11 mouse cellular contexts compared by ENCODE assay signal in the genomic region with DNA sequence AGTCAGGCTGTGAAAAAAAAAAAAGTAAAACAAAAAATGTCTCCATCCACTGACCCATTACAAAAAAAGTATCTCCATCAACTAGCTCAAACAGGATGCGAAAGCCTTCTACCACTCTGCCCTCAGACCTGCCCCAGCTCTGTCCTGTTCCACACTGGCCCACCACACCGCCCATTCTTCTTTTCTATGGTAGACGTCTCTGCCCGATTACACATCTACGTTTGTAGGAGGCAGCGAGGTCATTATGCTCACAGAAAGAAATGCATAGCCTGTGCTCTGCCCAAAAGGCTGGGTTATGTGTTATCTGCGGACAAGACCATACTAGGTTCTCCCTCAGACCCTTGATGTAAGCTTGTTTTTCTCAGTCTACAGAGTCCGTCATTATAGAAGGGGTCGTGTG. TPM values are rescaled to one million over a fixed set of nuclear protein-coding genes. Genes with fewer than 3 reads are reported as not detected.
A peak's percentile ranks its signal among the peaks of the same experiment; 100 is the strongest.
DNase-seq lines count a peak whose midpoint lies in the region; ATAC-seq lines count a peak whose summit lies in the region.
"Had no signal": no experiment of that assay in that cellular context is flagged by ENCODE, and none has a peak within 500 bp of the region (broad histone marks: within the 10 kb centered on the region; RNA-seq: fewer than 3 reads in every experiment).

No protein-coding gene starts in this region.

- H3K4me2 ChIP-seq in hindbrain, embryonic 12.5 days (replicated peaks): no peak overlapping the region
- H3K4me2 ChIP-seq in hindbrain, embryonic 11.5 days (replicated peaks; ENCODE audit: low read depth, low read length): no peak overlapping the region
- no peak overlapping the region for H3K4me2 ChIP-seq in neural tube, embryonic 13.5 days
- H3K4me2 ChIP-seq in midbrain, embryonic 13.5 days (replicated peaks): no peak overlapping the region

- H3K36me3 ChIP-seq in hindbrain, embryonic 12.5 days: no peaks in the 10 kb centered on the region
- no peaks in the 10 kb centered on the region for H3K36me3 ChIP-seq in hindbrain, embryonic 11.5 days (ENCODE audit: control insufficient read depth, insufficient read depth, low read length)
- no peaks in the 10 kb centered on the region for H3K36me3 ChIP-seq in neural tube, embryonic 13.5 days
- no peaks in the 10 kb centered on the region for H3K36me3 ChIP-seq in midbrain, embryonic 13.5 days
- H3K36me3 ChIP-seq: G1E had no signal

- no peak for ATAC-seq in hindbrain, embryonic 12.5 days (ENCODE audit: low FRiP score)
- ATAC-seq in hindbrain, embryonic 11.5 days (ENCODE audit: low FRiP score): no peak
- ATAC-seq in neural tube, embryonic 13.5 days (ENCODE audit: low read depth): no peak
- no peak for ATAC-seq in midbrain, embryonic 13.5 days
- ATAC-seq: liver, postnatal 0 days had no signal

- peaks cover 37% of the 10 kb centered on the region for H3K4me1 ChIP-seq in hindbrain, embryonic 12.5 days
- H3K4me1 ChIP-seq in hindbrain, embryonic 11.5 days (replicated peaks; ENCODE audit: control insufficient read depth, insufficient read depth, low read length): no peaks in the 10 kb centered on the region; the same call in 1 of the 2 replicates
- peaks cover 45% of the 10 kb centered on the region for H3K4me1 ChIP-seq in neural tube, embryonic 13.5 days (replicated peaks)
- H3K4me1 ChIP-seq in midbrain, embryonic 13.5 days (replicated peaks): peaks cover 43% of the 10 kb centered on the region

- H3K27me3 ChIP-seq in hindbrain, embryonic 12.5 days: no peaks in the 10 kb centered on the region
- H3K27me3 ChIP-seq in hindbrain, embryonic 11.5 days (ENCODE audit: control insufficient read depth, insufficient read depth, low read length): no peaks in the 10 kb centered on the region
- no peaks in the 10 kb centered on the region for H3K27me3 ChIP-seq in neural tube, embryonic 13.5 days
- no peaks in the 10 kb centered on the region for H3K27me3 ChIP-seq in midbrain, embryonic 13.5 days

- H3K9ac ChIP-seq in hindbrain, embryonic 12.5 days: no peak overlapping the region
- no peak overlapping the region for H3K9ac ChIP-seq in hindbrain, embryonic 11.5 days (ENCODE audit: low read depth, low read length)
- no peak overlapping the region for H3K9ac ChIP-seq in neural tube, embryonic 13.5 days
- H3K9ac ChIP-seq in midbrain, embryonic 13.5 days (replicated peaks): no peak overlapping the region
- H3K9ac ChIP-seq: liver, postnatal 0 days had no signal

- WGBS in hindbrain, embryonic 12.5 days: 72% methylated on average over 9 of the region's 9 CpGs
- WGBS in hindbrain, embryonic 11.5 days: 76% methylated on average over 9 of the region's 9 CpGs
- WGBS in neural tube, embryonic 13.5 days: 75% methylated on average over 9 of the region's 9 CpGs
- WGBS in midbrain, embryonic 13.5 days: 74% methylated on average over 9 of the region's 9 CpGs

- no peak for DNase-seq in hindbrain, embryonic 11.5 days (ENCODE audit: low spot score)
- DNase-seq in neural tube, embryonic 10.5 days (ENCODE audit: extremely low spot score, low spot score): no peak
- no peak for DNase-seq in embryo, embryonic 9.5 days (ENCODE audit: extremely low spot score)
- DNase-seq in Muller cell, postnatal 12 days (ENCODE audit: inconsistent ontology term): no peak
- DNase-seq: adrenal gland, postnatal 25 days; liver, postnatal 0 days had no signal

- H3K27ac ChIP-seq in hindbrain, embryonic 12.5 days: peak overlapping the region; percentile 26; the same call in 1 of the 2 replicates
- no peak overlapping the region for H3K27ac ChIP-seq in hindbrain, embryonic 11.5 days (ENCODE audit: low read depth, low read length)
- H3K27ac ChIP-seq in neural tube, embryonic 13.5 days (replicated peaks): peak overlapping the region; percentile 79
- H3K27ac ChIP-seq in midbrain, embryonic 13.5 days: peak overlapping the region; percentile 88

- H3K9me3 ChIP-seq in hindbrain, embryonic 12.5 days (replicated peaks): 0 out of 2 replicates have a peak, but pooled peaks cover 9% of the 10 kb centered on the region
- no peaks in the 10 kb centered on the region for H3K9me3 ChIP-seq in hindbrain, embryonic 11.5 days (ENCODE audit: control insufficient read depth, low read length)
- H3K9me3 ChIP-seq in neural tube, embryonic 13.5 days: 0 out of 2 replicates have a peak, but pooled peaks cover 8% of the 10 kb centered on the region
- peaks cover 10% of the 10 kb centered on the region; the same call in 1 of the 2 replicates for H3K9me3 ChIP-seq in midbrain, embryonic 13.5 days

- H3K4me3 ChIP-seq in hindbrain, embryonic 12.5 days: no peak overlapping the region
- no peak overlapping the region for H3K4me3 ChIP-seq in hindbrain, embryonic 11.5 days (ENCODE audit: low read depth, low read length)
- H3K4me3 ChIP-seq in neural tube, embryonic 13.5 days: no peak overlapping the region
- H3K4me3 ChIP-seq in midbrain, embryonic 13.5 days (replicated peaks): no peak overlapping the region

RNA-seq across cellular contexts. Expression of gene Ces5a, which starts 37.2 kb away (rescaled TPM):
- 0.10 and 0.17 TPM in 2 replicates for polyA plus RNA-seq in hindbrain, embryonic 12.5 days (2016; fragmentation: Nextera tagmentation; extraction: Ambion mirVana)
- polyA plus RNA-seq in hindbrain, embryonic 11.5 days (2014; fragmentation: Nextera tagmentation; extraction: Ambion mirVana): 0.21 TPM in 1 of 2 replicates, not detected in the other
- polyA plus RNA-seq in neural tube, embryonic 13.5 days (2015; fragmentation: Nextera tagmentation; extraction: Ambion mirVana): 0.31 TPM in 1 of 2 replicates, not detected in the other
- 0.28 and 0.46 TPM in 2 replicates for polyA plus RNA-seq in midbrain, embryonic 13.5 days (2015; fragmentation: Nextera tagmentation; extraction: Ambion mirVana)
- polyA plus RNA-seq: G1E; liver, postnatal 0 days; urinary bladder, adult 2 months had no signal
